Mouse (Mus musculus): Measurements from ENCODE around the gene Lamtor2. TPM values are rescaled to one million over a fixed set of nuclear protein-coding genes. Genes with fewer than 3 reads are reported as not detected.

Gene Lamtor2
- polyA plus RNA-seq, 1 experiment = 104 TPM

GRCm38 (mm10) chr3:88512896-88513545, 39.9 kb downstream of the Lamtor2 start:
- H3K4me1 ChIP-seq (ENCODE audit: control insufficient read depth, insufficient read depth, insufficient read length) = peaks cover 38% of the 10 kb centered on the region; the same call in 1 of the 2 replicates
- H3K4me3 ChIP-seq (ENCODE audit: extremely low read depth, insufficient read depth, insufficient read length) = no peak overlapping the region
- TF ChIP-seq CTCF (IDR thresholded peaks at IDR 0.05; ENCODE audit: extremely low read depth, insufficient read depth, insufficient read length, insufficient replicate concordance) = no peak
- no peak for TF ChIP-seq POLR2A (IDR thresholded peaks at IDR 0.05; ENCODE audit: low read depth, low read length)
- no peaks in the 10 kb centered on the region for H3K27me3 ChIP-seq (ENCODE audit: control insufficient read depth, insufficient read depth, low read length)
- no peak for DNase-seq (ENCODE audit: low read depth in 1 of 2, low spot score in 2 of 2)
- H3K36me3 ChIP-seq (ENCODE audit: control insufficient read depth, insufficient read depth, low read length) = no peaks in the 10 kb centered on the region
- 30% methylated on average over 15 of the region's 15 CpGs for WGBS
- H3K27ac ChIP-seq (ENCODE audit: insufficient read depth, low read length) = no peak overlapping the region

GRCm38 (mm10) chr3:88512141-88512895, 40.6 kb downstream of the Lamtor2 start:
- TF ChIP-seq CTCF (IDR thresholded peaks at IDR 0.05; ENCODE audit: extremely low read depth, insufficient read depth, insufficient read length, insufficient replicate concordance) (no peak), POLR2A (IDR thresholded peaks at IDR 0.05; ENCODE audit: low read depth, low read length) (no peak)
- DNase-seq (ENCODE audit: low read depth in 1 of 2, low spot score in 2 of 2) = no peak
- Histone ChIP-seq H3K36me3 (ENCODE audit: control insufficient read depth, insufficient read depth, low read length) (no peaks in the 10 kb centered on the region), H3K27ac (ENCODE audit: insufficient read depth, low read length) (no peak overlapping the region), H3K4me1 (ENCODE audit: control insufficient read depth, insufficient read depth, insufficient read length) (peaks cover 38% of the 10 kb centered on the region; the same call in 1 of the 2 replicates), H3K4me3 (ENCODE audit: extremely low read depth, insufficient read depth, insufficient read length) (no peak overlapping the region), H3K27me3 (ENCODE audit: control insufficient read depth, insufficient read depth, low read length) (no peaks in the 10 kb centered on the region)
- WGBS = 67% methylated on average over 6 of the region's 6 CpGs

GRCm38 (mm10) chr3:88511559-88511958, 41.3 kb downstream of the Lamtor2 start:
- H3K4me3 ChIP-seq (ENCODE audit: extremely low read depth, insufficient read depth, insufficient read length) = no peak overlapping the region
- no peak overlapping the region for H3K27ac ChIP-seq (ENCODE audit: insufficient read depth, low read length)
- H3K36me3 ChIP-seq (ENCODE audit: control insufficient read depth, insufficient read depth, low read length) = no peaks in the 10 kb centered on the region
- WGBS = 40% methylated on average over 4 of the region's 4 CpGs
- no peak for DNase-seq (ENCODE audit: low read depth in 1 of 2, low spot score in 2 of 2)
- H3K4me1 ChIP-seq (ENCODE audit: control insufficient read depth, insufficient read depth, insufficient read length) = peaks cover 38% of the 10 kb centered on the region; the same call in 1 of the 2 replicates
- TF ChIP-seq POLR2A (IDR thresholded peaks at IDR 0.05; ENCODE audit: low read depth, low read length) (no peak), CTCF (IDR thresholded peaks at IDR 0.05; ENCODE audit: extremely low read depth, insufficient read depth, insufficient read length, insufficient replicate concordance) (no peak)
- H3K27me3 ChIP-seq (ENCODE audit: control insufficient read depth, insufficient read depth, low read length) = no peaks in the 10 kb centered on the region

- Histone ChIP-seq H3K36me3 (ENCODE audit: control insufficient read depth, insufficient read depth, low read length) (no peaks in the 10 kb centered on the region), H3K27me3 (ENCODE audit: control insufficient read depth, insufficient read depth, low read length) (no peaks in the 10 kb centered on the region), H3K4me3 (ENCODE audit: extremely low read depth, insufficient read depth, insufficient read length) (peak overlapping the region; percentile 12; the same call in 1 of the 2 replicates), H3K27ac (ENCODE audit: insufficient read depth, low read length) (peak overlapping the region; percentile 41), H3K4me1 (ENCODE audit: control insufficient read depth, insufficient read depth, insufficient read length) (peaks cover 38% of the 10 kb centered on the region; the same call in 1 of the 2 replicates)
- TF ChIP-seq CTCF (IDR thresholded peaks at IDR 0.05; ENCODE audit: extremely low read depth, insufficient read depth, insufficient read length, insufficient replicate concordance) (no peak), POLR2A (IDR thresholded peaks at IDR 0.05; ENCODE audit: low read depth, low read length) (no peak)
- WGBS = 36% methylated on average over 13 of the region's 13 CpGs
- no peak for DNase-seq (ENCODE audit: low read depth in 1 of 2, low spot score in 2 of 2)
Observed at GRCm38 (mm10) chr3:88510421-88511289, 42.2 kb downstream of the Lamtor2 start.

GRCm38 (mm10) chr3:88509692-88510420, 43.0 kb downstream of the Lamtor2 start, which contains the start of gene Lmna:
Lmna (minus strand) TSS chr3:88509956.
- under 1% methylated on average over 31 of the region's 31 CpGs for WGBS
- Histone ChIP-seq H3K36me3 (ENCODE audit: control insufficient read depth, insufficient read depth, low read length) (no peaks in the 10 kb centered on the region), H3K4me1 (ENCODE audit: control insufficient read depth, insufficient read depth, insufficient read length) (peaks cover 38% of the 10 kb centered on the region; the same call in 1 of the 2 replicates), H3K4me3 (ENCODE audit: extremely low read depth, insufficient read depth, insufficient read length) (peak within 1 kb of the TSS; percentile 51; the same call in 1 of the 2 replicates), H3K27ac (ENCODE audit: insufficient read depth, low read length) (peak within 1 kb of the TSS; percentile 84), H3K27me3 (ENCODE audit: control insufficient read depth, insufficient read depth, low read length) (no peaks in the 10 kb centered on the region)
- TF ChIP-seq CTCF (IDR thresholded peaks at IDR 0.05; ENCODE audit: extremely low read depth, insufficient read depth, insufficient read length, insufficient replicate concordance) (peak; percentile 36; the same call in 1 of the 2 replicates), POLR2A (IDR thresholded peaks at IDR 0.05; ENCODE audit: low read depth, low read length) (no peak)
- peak; percentile 85 to 100 for DNase-seq (ENCODE audit: low read depth in 1 of 2, low spot score in 2 of 2)

- TF ChIP-seq CTCF (IDR thresholded peaks at IDR 0.05; ENCODE audit: extremely low read depth, insufficient read depth, insufficient read length, insufficient replicate concordance) (no peak), POLR2A (IDR thresholded peaks at IDR 0.05; ENCODE audit: low read depth, low read length) (no peak)
- WGBS = 42% methylated on average over 3 of the region's 3 CpGs
- Histone ChIP-seq H3K27ac (ENCODE audit: insufficient read depth, low read length) (peak overlapping the region; percentile 84), H3K36me3 (ENCODE audit: control insufficient read depth, insufficient read depth, low read length) (no peaks in the 10 kb centered on the region), H3K4me3 (ENCODE audit: extremely low read depth, insufficient read depth, insufficient read length) (no peak overlapping the region), H3K4me1 (ENCODE audit: control insufficient read depth, insufficient read depth, insufficient read length) (peaks cover 38% of the 10 kb centered on the region; the same call in 1 of the 2 replicates), H3K27me3 (ENCODE audit: control insufficient read depth, insufficient read depth, low read length) (no peaks in the 10 kb centered on the region)
- no peak for DNase-seq (ENCODE audit: low read depth in 1 of 2, low spot score in 2 of 2)
Observed at GRCm38 (mm10) chr3:88509250-88509649, 43.6 kb downstream of the Lamtor2 start.

All from spleen, adult 2 months (tissue).